Mouse (Mus musculus) lung, embryonic 15.5 days (tissue): ENCODE measurements around the gene Llgl2. TPM values are rescaled to one million over a fixed set of nuclear protein-coding genes. Genes with fewer than 3 reads are reported as not detected.

ENCODE experiments used
- ATAC-seq: fragments of 200-750 bp; cut with Nextera tagmentation; 2 replicates; pipeline ENCODE4 v1.8.0; 2017; ENCODE audit warnings: moderate number of reproducible peaks, borderline replicate concordance; ENCODE audit not compliant: low FRiP score, low TSS enrichment; ENCODE audit errors: extremely low read depth
- H3K27ac ChIP-seq: fragments of 300-500 bp; sonication (generic); 2 replicates; pipeline ENCODE4 v1.5.1; 2015; ENCODE audit warnings: moderate library complexity, mild to moderate bottlenecking, inconsistent platforms
- H3K27me3 ChIP-seq: fragments of 300-500 bp; sonication (generic); 2 replicates; pipeline ENCODE4 v1.6.1; 2015; ENCODE audit warnings: inconsistent platforms
- H3K36me3 ChIP-seq: fragments of 300-500 bp; sonication (generic); 2 replicates; pipeline ENCODE4 v1.6.1; 2015; ENCODE audit warnings: inconsistent platforms
- H3K4me1 ChIP-seq: fragments of 300-500 bp; sonication (generic); 2 replicates; pipeline ENCODE4 v1.6.1; 2015; ENCODE audit warnings: inconsistent platforms
- H3K4me2 ChIP-seq: fragments of 300-500 bp; sonication (generic); 2 replicates; pipeline ENCODE4 v1.6.1; 2015; ENCODE audit warnings: inconsistent platforms, mild to moderate bottlenecking, moderate library complexity
- H3K4me3 ChIP-seq: fragments of 300-500 bp; sonication (generic); 2 replicates; pipeline ENCODE4 v1.5.1; 2015; ENCODE audit warnings: mild to moderate bottlenecking, inconsistent platforms
- H3K9ac ChIP-seq: fragments of 300-500 bp; sonication (generic); 2 replicates; pipeline ENCODE4 v1.6.1; 2015; ENCODE audit warnings: inconsistent platforms
- H3K9me3 ChIP-seq: fragments of 300-500 bp; sonication (generic); 2 replicates; pipeline ENCODE4 v1.6.1; 2016; ENCODE audit warnings: inconsistent platforms
- WGBS: fragments of 180-500 bp; shearing (Covaris S2); methylation state at CpG from one replicate; pipeline ENCODE4 v1.1.7; 2015; 5-methylcytosine and 5-hydroxymethylcytosine counted together
- polyA plus RNA-seq: library from polyadenylated mRNA; unstranded; fragments of >200 nt; fragmentation: Nextera tagmentation; extraction: Ambion mirVana; gene quantifications from 2 replicates; pipeline ENCODE4 v1.2.1, GENCODE M21; 2015

Gene Llgl2
- polyA plus RNA-seq, 1 experiment from 2014 or later, result 40.1 TPM

GRCm38 (mm10) chr11:115859143-115859945 is 35.5 kb downstream of the Llgl2 start:
- Histone ChIP-seq H3K4me1 (peaks cover 17% of the 10 kb centered on the region), H3K9me3 (0 out of 2 replicates have a peak, but pooled peaks cover 4% of the 10 kb centered on the region), H3K4me2 (peak overlapping the region; percentile 78), H3K9ac (peak overlapping the region; percentile 39), H3K36me3 (peaks cover 6% of the 10 kb centered on the region; the same call in 1 of the 2 replicates), H3K4me3 (peak overlapping the region; percentile 41), H3K27ac (no peak overlapping the region), H3K27me3 (peaks cover 57% of the 10 kb centered on the region)
- peak; percentile 88 for ATAC-seq
- WGBS, result 1% methylated on average over 75 of the region's 75 CpGs

- no peaks in the 10 kb centered on the region for H3K9me3 ChIP-seq
- WGBS, result 81% methylated on average over 8 of the region's 8 CpGs
These were observed 40.0 kb downstream of the Llgl2 start for GRCm38 (mm10) chr11:115863895-115864294.

GRCm38 (mm10) chr11:115869393-115869792 is 45.5 kb downstream of the Llgl2 start:
- 0 out of 2 replicates have a peak, but pooled peaks have one; percentile 33 for ATAC-seq
- Histone ChIP-seq H3K36me3 (no peaks in the 10 kb centered on the region), H3K9ac (no peak overlapping the region), H3K4me3 (no peak overlapping the region), H3K27me3 (no peaks in the 10 kb centered on the region), H3K27ac (no peak overlapping the region), H3K4me1 (no peaks in the 10 kb centered on the region), H3K4me2 (no peak overlapping the region), H3K9me3 (no peaks in the 10 kb centered on the region)
- WGBS, result 51% methylated on average over 8 of the region's 8 CpGs

More at GRCm38 (mm10) chr11:115863895-115864294, 40.0 kb downstream of the Llgl2 start:
- Histone ChIP-seq H3K4me3 (no peak overlapping the region), H3K9ac (no peak overlapping the region), H3K36me3 (no peaks in the 10 kb centered on the region), H3K4me2 (no peak overlapping the region), H3K4me1 (peaks cover 6% of the 10 kb centered on the region), H3K27me3 (peaks cover 33% of the 10 kb centered on the region), H3K27ac (no peak overlapping the region)
- no peak for ATAC-seq

GRCm38 (mm10) chr11:115872437-115872836 is 48.6 kb downstream of the Llgl2 start:
- Histone ChIP-seq H3K9me3 (no peaks in the 10 kb centered on the region), H3K4me2 (no peak overlapping the region), H3K4me1 (no peaks in the 10 kb centered on the region), H3K4me3 (no peak overlapping the region), H3K27me3 (no peaks in the 10 kb centered on the region), H3K36me3 (no peaks in the 10 kb centered on the region), H3K9ac (no peak overlapping the region), H3K27ac (no peak overlapping the region)
- 66% methylated on average over 4 of the region's 4 CpGs for WGBS
- 0 out of 2 replicates have a peak, but pooled peaks have one; percentile 6 for ATAC-seq

GRCm38 (mm10) chr11:115875935-115876334 is 52.1 kb downstream of the Llgl2 start:
- Histone ChIP-seq H3K27me3 (no peaks in the 10 kb centered on the region), H3K9me3 (no peaks in the 10 kb centered on the region), H3K4me2 (no peak overlapping the region), H3K4me1 (no peaks in the 10 kb centered on the region), H3K36me3 (no peaks in the 10 kb centered on the region), H3K9ac (no peak overlapping the region), H3K27ac (no peak overlapping the region), H3K4me3 (no peak overlapping the region)
- 86% methylated on average over 3 of the region's 3 CpGs for WGBS
- no peak for ATAC-seq

- H3K4me1 ChIP-seq, result no peaks in the 10 kb centered on the region
- no peaks in the 10 kb centered on the region for H3K9me3 ChIP-seq
- no peaks in the 10 kb centered on the region for H3K27me3 ChIP-seq
- 70% methylated on average over 5 of the region's 5 CpGs for WGBS
- H3K27ac ChIP-seq, result no peak overlapping the region
- H3K4me3 ChIP-seq, result no peak overlapping the region
- no peaks in the 10 kb centered on the region for H3K36me3 ChIP-seq
- H3K9ac ChIP-seq, result no peak overlapping the region
- ATAC-seq, result no peak
- no peak overlapping the region for H3K4me2 ChIP-seq
These were observed 52.6 kb downstream of the Llgl2 start for GRCm38 (mm10) chr11:115876438-115876837.

- no peak for ATAC-seq
- no peak overlapping the region for H3K4me3 ChIP-seq
These were observed 53.4 kb downstream of the Llgl2 start for GRCm38 (mm10) chr11:115877174-115877755.

GRCm38 (mm10) chr11:115878071-115878470 is 54.2 kb downstream of the Llgl2 start:
- H3K4me3 ChIP-seq, result no peak overlapping the region
- no peak overlapping the region for H3K9ac ChIP-seq
- no peaks in the 10 kb centered on the region for H3K4me1 ChIP-seq
- 64% methylated on average over 8 of the region's 8 CpGs for WGBS
- no peaks in the 10 kb centered on the region for H3K36me3 ChIP-seq
- H3K4me2 ChIP-seq, result no peak overlapping the region
- H3K9me3 ChIP-seq, result no peaks in the 10 kb centered on the region
- H3K27me3 ChIP-seq, result peaks cover 5% of the 10 kb centered on the region; the same call in 1 of the 2 replicates
- H3K27ac ChIP-seq, result no peak overlapping the region
- ATAC-seq, result no peak

More at GRCm38 (mm10) chr11:115877174-115877755, 53.4 kb downstream of the Llgl2 start:
- Histone ChIP-seq H3K4me2 (no peak overlapping the region), H3K36me3 (no peaks in the 10 kb centered on the region), H3K9me3 (no peaks in the 10 kb centered on the region), H3K4me1 (no peaks in the 10 kb centered on the region), H3K27me3 (no peaks in the 10 kb centered on the region), H3K27ac (no peak overlapping the region), H3K9ac (no peak overlapping the region)
- 49% methylated on average over 6 of the region's 6 CpGs for WGBS

GRCm38 (mm10) chr11:115881002-115881401 is 57.2 kb downstream of the Llgl2 start:
- Histone ChIP-seq H3K36me3 (no peaks in the 10 kb centered on the region), H3K27ac (no peak overlapping the region), H3K4me3 (no peak overlapping the region), H3K4me1 (no peaks in the 10 kb centered on the region), H3K9me3 (no peaks in the 10 kb centered on the region), H3K27me3 (peaks cover 13% of the 10 kb centered on the region; the same call in 1 of the 2 replicates), H3K4me2 (no peak overlapping the region), H3K9ac (no peak overlapping the region)
- WGBS, result 24% methylated on average over 5 of the region's 5 CpGs
- no peak for ATAC-seq

GRCm38 (mm10) chr11:115883251-115883650 is 59.4 kb downstream of the Llgl2 start:
- no peaks in the 10 kb centered on the region for H3K36me3 ChIP-seq
- no peak for ATAC-seq
- 23% methylated on average over 17 of the region's 17 CpGs for WGBS

GRCm38 (mm10) chr11:115884361-115884760 is 60.5 kb downstream of the Llgl2 start:
- Histone ChIP-seq H3K9ac (no peak overlapping the region), H3K27me3 (peaks cover 13% of the 10 kb centered on the region; the same call in 1 of the 2 replicates), H3K4me2 (no peak overlapping the region), H3K36me3 (no peaks in the 10 kb centered on the region), H3K4me1 (no peaks in the 10 kb centered on the region), H3K4me3 (no peak overlapping the region), H3K9me3 (no peaks in the 10 kb centered on the region), H3K27ac (no peak overlapping the region)
- WGBS, result 85% methylated on average over 3 of the region's 3 CpGs
- no peak for ATAC-seq

More at GRCm38 (mm10) chr11:115883251-115883650, 59.4 kb downstream of the Llgl2 start:
- Histone ChIP-seq H3K27ac (no peak overlapping the region), H3K9ac (no peak overlapping the region), H3K27me3 (peaks cover 13% of the 10 kb centered on the region; the same call in 1 of the 2 replicates), H3K4me1 (no peaks in the 10 kb centered on the region), H3K4me3 (no peak overlapping the region), H3K4me2 (no peak overlapping the region), H3K9me3 (no peaks in the 10 kb centered on the region)

- H3K36me3 ChIP-seq, result no peaks in the 10 kb centered on the region
- H3K4me3 ChIP-seq, result no peak overlapping the region
- no peak overlapping the region for H3K9ac ChIP-seq
- 71% methylated on average over 11 of the region's 11 CpGs for WGBS
- no peak for ATAC-seq
- H3K27ac ChIP-seq, result no peak overlapping the region
- no peak overlapping the region for H3K4me2 ChIP-seq
- no peaks in the 10 kb centered on the region for H3K9me3 ChIP-seq
- H3K27me3 ChIP-seq, result peaks cover 13% of the 10 kb centered on the region; the same call in 1 of the 2 replicates
- H3K4me1 ChIP-seq, result no peaks in the 10 kb centered on the region
These were observed 61.4 kb downstream of the Llgl2 start for GRCm38 (mm10) chr11:115885281-115885680.
